Mouse (Mus musculus) layer of hippocampus, adult 9-10 months (tissue): ENCODE measurements around the gene Knl1.
"Not testable (repeated sequence)": the region's sequence is repeated elsewhere in the genome, so short reads cannot be mapped to it uniquely, and the experiment has no call there.

Experiments used
- DNase-seq: peaks from one replicate; pipeline ENCODE4 v3.0.0; 2022; ENCODE audit warnings: low spot score

Gene Knl1

GRCm38 (mm10) chr2:119046649-119047611, at the start of gene Knl1:
Gene Knl1, plus strand, starts transcription at chr2:119047119.
- DNase-seq = peak; percentile 100

- no peak for DNase-seq
Observed at GRCm38 (mm10) chr2:118998115-118998866, 48.6 kb upstream of the Knl1 start.

- DNase-seq = no peak
Observed at GRCm38 (mm10) chr2:118999025-118999639, 47.8 kb upstream of the Knl1 start.

- DNase-seq = no peak
Observed at GRCm38 (mm10) chr2:119006886-119007285, 40.0 kb upstream of the Knl1 start.

- no peak for DNase-seq
Observed at GRCm38 (mm10) chr2:119009376-119009775, 37.5 kb upstream of the Knl1 start.

GRCm38 (mm10) chr2:119014989-119015388, 31.9 kb upstream of the Knl1 start:
- no peak for DNase-seq

- no peak for DNase-seq
Observed at GRCm38 (mm10) chr2:119015604-119016180, 31.2 kb upstream of the Knl1 start.

- DNase-seq = not testable (repeated sequence)
Observed at GRCm38 (mm10) chr2:119016312-119016711, 30.6 kb upstream of the Knl1 start.

GRCm38 (mm10) chr2:119017647-119018046, 29.3 kb upstream of the Knl1 start:
- DNase-seq = no peak

- DNase-seq = no peak
Observed at GRCm38 (mm10) chr2:119018391-119019122, 28.4 kb upstream of the Knl1 start.

GRCm38 (mm10) chr2:119019131-119019530, 27.8 kb upstream of the Knl1 start:
- no peak for DNase-seq

GRCm38 (mm10) chr2:119019538-119019937, 27.4 kb upstream of the Knl1 start:
- no peak for DNase-seq

- no peak for DNase-seq
Observed at GRCm38 (mm10) chr2:119023154-119023660, 23.7 kb upstream of the Knl1 start.

- no peak for DNase-seq
Observed at GRCm38 (mm10) chr2:119024536-119025238, 22.2 kb upstream of the Knl1 start.

- DNase-seq = no peak
Observed at GRCm38 (mm10) chr2:119025239-119025616, 21.7 kb upstream of the Knl1 start.

- no peak for DNase-seq
Observed at GRCm38 (mm10) chr2:119026951-119027350, 20.0 kb upstream of the Knl1 start.

- peak; percentile 98 for DNase-seq
Observed at GRCm38 (mm10) chr2:119028941-119029551, 17.9 kb upstream of the Knl1 start, which contains the start of gene Ccdc32. Gene Ccdc32, minus strand, starts transcription at chr2:119029393.

- no peak for DNase-seq
Observed at GRCm38 (mm10) chr2:119032191-119032590, 14.7 kb upstream of the Knl1 start.

GRCm38 (mm10) chr2:119034656-119035396, 12.1 kb upstream of the Knl1 start, which contains the start of gene Rpusd2:
Gene Rpusd2, plus strand, starts transcription at chr2:119034790.
- DNase-seq = peak; percentile 82
